Mouse (Mus musculus) intestine, embryonic 16.5 days (tissue): ENCODE results near the gene Cntn1. TPM values are rescaled to one million over a fixed set of nuclear protein-coding genes. Genes with fewer than 3 reads are reported as not detected.

Experiments
- ATAC-seq: fragments of 200-750 bp; cut with Nextera tagmentation; 2 replicates; pipeline ENCODE4 v1.8.0; 2017; ENCODE audit warnings: moderate TSS enrichment, moderate library complexity
- H3K27ac ChIP-seq: fragments of 300-500 bp; sonication (generic); 2 replicates; pipeline ENCODE4 v1.5.1; 2014; ENCODE audit warnings: mild to moderate bottlenecking, low read length
- H3K27me3 ChIP-seq: fragments of 300-500 bp; sonication (generic); replicated peaks from 2 replicates; pipeline ENCODE4 v1.6.1; 2014; ENCODE audit warnings: low read length, control low read depth, mixed read lengths; ENCODE audit not compliant: control insufficient read depth, insufficient read depth
- H3K36me3 ChIP-seq: fragments of 300-500 bp; sonication (generic); 2 replicates; pipeline ENCODE4 v1.6.1; 2014; ENCODE audit warnings: low read length, control low read depth; ENCODE audit not compliant: control insufficient read depth, insufficient read depth
- H3K4me1 ChIP-seq: fragments of 300-500 bp; sonication (generic); 2 replicates; pipeline ENCODE4 v1.6.1; 2014; ENCODE audit warnings: low read length, control low read depth, mixed read lengths; ENCODE audit not compliant: control insufficient read depth, insufficient read depth
- H3K4me2 ChIP-seq: fragments of 300-500 bp; sonication (generic); 2 replicates; pipeline ENCODE4 v1.6.1; 2014; ENCODE audit warnings: low read depth, low read length, control low read depth
- H3K4me3 ChIP-seq: fragments of 300-500 bp; sonication (generic); 2 replicates; pipeline ENCODE4 v1.5.1; 2014; ENCODE audit warnings: mild to moderate bottlenecking, low read length
- H3K9ac ChIP-seq: fragments of 300-500 bp; sonication (generic); 2 replicates; pipeline ENCODE4 v1.6.1; 2014; ENCODE audit warnings: low read depth, low read length
- H3K9me3 ChIP-seq: fragments of 300-500 bp; sonication (generic); 2 replicates; pipeline ENCODE4 v1.6.1; 2016; ENCODE audit warnings: low read length, control low read depth; ENCODE audit not compliant: control insufficient read depth
- WGBS: fragments of 180-500 bp; shearing (Covaris S2); extraction: QIAGEN DNeasy Blood & Tissue Kit; methylation state at CpG from one replicate; pipeline ENCODE4 v1.1.7; 2014; 5-methylcytosine and 5-hydroxymethylcytosine counted together
- polyA plus RNA-seq: library from polyadenylated mRNA; unstranded; fragments of >200 nt; fragmentation: Nextera tagmentation; extraction: Ambion mirVana; gene quantifications from 2 replicates; pipeline ENCODE4 v1.2.1, GENCODE M21; 2015

Gene Cntn1
- polyA plus RNA-seq, 1 experiment from 2014 or later: 2.2 TPM

- no peaks in the 10 kb centered on the region for H3K9me3 ChIP-seq
- 85% methylated on average over 3 of the region's 3 CpGs for WGBS
- H3K9ac ChIP-seq: no peak overlapping the region
- H3K36me3 ChIP-seq: no peaks in the 10 kb centered on the region
- no peak overlapping the region for H3K4me3 ChIP-seq
- H3K4me1 ChIP-seq: no peaks in the 10 kb centered on the region
- H3K27ac ChIP-seq: no peak overlapping the region
- H3K4me2 ChIP-seq: no peak overlapping the region
- H3K27me3 ChIP-seq: no peaks in the 10 kb centered on the region
- ATAC-seq: no peak
Observed at GRCm38 (mm10) chr15:92164127-92164526, 113.2 kb downstream of the Cntn1 start.

GRCm38 (mm10) chr15:92166266-92166665 lies 115.3 kb downstream of the Cntn1 start:
- H3K9ac ChIP-seq: no peak overlapping the region
- no peaks in the 10 kb centered on the region for H3K4me1 ChIP-seq
- no peaks in the 10 kb centered on the region for H3K36me3 ChIP-seq
- H3K4me3 ChIP-seq: no peak overlapping the region
- H3K27ac ChIP-seq: no peak overlapping the region
- no peak overlapping the region for H3K4me2 ChIP-seq
- ATAC-seq: no peak
- 81% methylated on average over 5 of the region's 5 CpGs for WGBS
- no peaks in the 10 kb centered on the region for H3K9me3 ChIP-seq
- no peaks in the 10 kb centered on the region for H3K27me3 ChIP-seq

- Histone ChIP-seq H3K4me1 (no peaks in the 10 kb centered on the region), H3K36me3 (no peaks in the 10 kb centered on the region), H3K9me3 (no peaks in the 10 kb centered on the region), H3K4me2 (no peak overlapping the region), H3K27ac (no peak overlapping the region), H3K27me3 (no peaks in the 10 kb centered on the region), H3K9ac (no peak overlapping the region), H3K4me3 (no peak overlapping the region)
- 74% methylated on average over 2 of the region's 2 CpGs for WGBS
- ATAC-seq: no peak
Observed at GRCm38 (mm10) chr15:92175739-92176138, 124.8 kb downstream of the Cntn1 start.

- H3K4me2 ChIP-seq: no peak overlapping the region
- no peaks in the 10 kb centered on the region for H3K4me1 ChIP-seq
- no peaks in the 10 kb centered on the region for H3K27me3 ChIP-seq
- no peak for ATAC-seq
- no peaks in the 10 kb centered on the region for H3K36me3 ChIP-seq
- H3K27ac ChIP-seq: no peak overlapping the region
- H3K9ac ChIP-seq: no peak overlapping the region
- no peaks in the 10 kb centered on the region for H3K9me3 ChIP-seq
- H3K4me3 ChIP-seq: no peak overlapping the region
- 76% methylated on average over 9 of the region's 9 CpGs for WGBS
Observed at GRCm38 (mm10) chr15:92177413-92177812, 126.4 kb downstream of the Cntn1 start.

GRCm38 (mm10) chr15:92185484-92185883 lies 134.5 kb downstream of the Cntn1 start:
- H3K4me3 ChIP-seq: no peak overlapping the region
- H3K27me3 ChIP-seq: no peaks in the 10 kb centered on the region
- H3K9ac ChIP-seq: no peak overlapping the region
- no peak overlapping the region for H3K27ac ChIP-seq
- no peaks in the 10 kb centered on the region for H3K9me3 ChIP-seq
- no peaks in the 10 kb centered on the region for H3K4me1 ChIP-seq
- H3K36me3 ChIP-seq: no peaks in the 10 kb centered on the region
- no peak overlapping the region for H3K4me2 ChIP-seq
- 91% methylated on average over 2 of the region's 2 CpGs for WGBS
- no peak for ATAC-seq

- ATAC-seq: no peak
- Histone ChIP-seq H3K4me2 (no peak overlapping the region), H3K36me3 (no peaks in the 10 kb centered on the region), H3K4me3 (no peak overlapping the region), H3K27ac (no peak overlapping the region), H3K4me1 (no peaks in the 10 kb centered on the region), H3K27me3 (no peaks in the 10 kb centered on the region), H3K9ac (no peak overlapping the region), H3K9me3 (no peaks in the 10 kb centered on the region)
- WGBS: 65% methylated on average over 2 of the region's 2 CpGs
Observed at GRCm38 (mm10) chr15:92190000-92190399, 139.0 kb downstream of the Cntn1 start.

GRCm38 (mm10) chr15:92200326-92200985 lies 149.5 kb downstream of the Cntn1 start:
- H3K9ac ChIP-seq: no peak overlapping the region
- no peak overlapping the region for H3K4me2 ChIP-seq
- no peaks in the 10 kb centered on the region for H3K4me1 ChIP-seq
- ATAC-seq: no peak
- no peaks in the 10 kb centered on the region for H3K27me3 ChIP-seq
- WGBS: 75% methylated on average over 6 of the region's 6 CpGs
- no peak overlapping the region for H3K4me3 ChIP-seq
- H3K36me3 ChIP-seq: no peaks in the 10 kb centered on the region
- no peaks in the 10 kb centered on the region for H3K9me3 ChIP-seq
- H3K27ac ChIP-seq: no peak overlapping the region

GRCm38 (mm10) chr15:92206695-92207094 lies 155.7 kb downstream of the Cntn1 start:
- H3K4me1 ChIP-seq: no peaks in the 10 kb centered on the region
- no peaks in the 10 kb centered on the region for H3K27me3 ChIP-seq
- no peaks in the 10 kb centered on the region for H3K36me3 ChIP-seq
- H3K27ac ChIP-seq: no peak overlapping the region
- no peak overlapping the region for H3K4me3 ChIP-seq
- no peak overlapping the region for H3K9ac ChIP-seq
- 60% methylated on average over 4 of the region's 4 CpGs for WGBS
- no peak for ATAC-seq
- H3K9me3 ChIP-seq: no peaks in the 10 kb centered on the region
- no peak overlapping the region for H3K4me2 ChIP-seq

GRCm38 (mm10) chr15:92209778-92210177 lies 158.8 kb downstream of the Cntn1 start:
- H3K9me3 ChIP-seq: no peaks in the 10 kb centered on the region
- H3K4me2 ChIP-seq: no peak overlapping the region
- ATAC-seq: no peak
- WGBS: 83% methylated on average over 1 of the region's 1 CpGs
- no peak overlapping the region for H3K27ac ChIP-seq
- no peaks in the 10 kb centered on the region for H3K4me1 ChIP-seq
- no peaks in the 10 kb centered on the region for H3K27me3 ChIP-seq
- no peak overlapping the region for H3K4me3 ChIP-seq
- no peak overlapping the region for H3K9ac ChIP-seq
- no peaks in the 10 kb centered on the region for H3K36me3 ChIP-seq
